Mouse (Mus musculus) limb, embryonic 15.5 days (tissue): ENCODE measurements around the gene Urm1. TPM values are rescaled to one million over a fixed set of nuclear protein-coding genes. Genes with fewer than 3 reads are reported as not detected.
"Not testable (repeated sequence)": the region's sequence is repeated elsewhere in the genome, so short reads cannot be mapped to it uniquely, and the experiment has no call there.

ENCODE experiments used
- ATAC-seq: fragments of 200-750 bp; cut with Nextera tagmentation; 2 replicates; pipeline ENCODE4 v1.8.0; 2017; ENCODE audit warnings: low read depth, moderate TSS enrichment; ENCODE audit not compliant: insufficient number of reproducible peaks, low FRiP score, low TSS enrichment
- H3K27ac ChIP-seq: fragments of 300-500 bp; sonication (generic); 2 replicates; pipeline ENCODE4 v1.5.1; 2015; ENCODE audit warnings: moderate library complexity, mild to moderate bottlenecking, inconsistent platforms
- H3K27me3 ChIP-seq: fragments of 300-500 bp; sonication (generic); 2 replicates; pipeline ENCODE4 v1.6.1; 2015; ENCODE audit warnings: inconsistent platforms
- H3K36me3 ChIP-seq: fragments of 300-500 bp; sonication (generic); 2 replicates; pipeline ENCODE4 v1.6.1; 2015; ENCODE audit warnings: inconsistent platforms
- H3K4me1 ChIP-seq: fragments of 300-500 bp; sonication (generic); 2 replicates; pipeline ENCODE4 v1.6.1; 2015; ENCODE audit warnings: inconsistent platforms
- H3K4me2 ChIP-seq: fragments of 300-500 bp; sonication (generic); 2 replicates; pipeline ENCODE4 v1.6.1; 2015; ENCODE audit warnings: mild to moderate bottlenecking, inconsistent platforms
- H3K4me3 ChIP-seq: fragments of 300-500 bp; sonication (generic); 2 replicates; pipeline ENCODE4 v1.5.1; 2015; ENCODE audit warnings: mild to moderate bottlenecking, inconsistent platforms
- H3K9ac ChIP-seq: fragments of 300-500 bp; sonication (generic); 2 replicates; pipeline ENCODE4 v1.6.1; 2015; ENCODE audit warnings: inconsistent platforms
- H3K9me3 ChIP-seq: fragments of 300-500 bp; sonication (generic); 2 replicates; pipeline ENCODE4 v1.6.1; 2016; ENCODE audit warnings: inconsistent platforms
- WGBS: fragments of 180-500 bp; shearing (Covaris S2); methylation state at CpG from one replicate; pipeline ENCODE4 v1.1.7; 2015; 5-methylcytosine and 5-hydroxymethylcytosine counted together
- microRNA-seq: library from miRNA; unstranded; fragments of <30 nt; microRNA quantifications from one replicate; pipeline ENCODE4, GENCODE M21; 2016
- polyA plus RNA-seq: library from polyadenylated mRNA; unstranded; fragments of >200 nt; fragmentation: Nextera tagmentation; extraction: Ambion mirVana; gene quantifications from 2 replicates; pipeline ENCODE4 v1.2.1, GENCODE M21; 2015

Gene Urm1
- polyA plus RNA-seq, 1 experiment from 2014 or later: 24.4 TPM

- H3K36me3 ChIP-seq: peaks cover 62% of the 10 kb centered on the region
- H3K4me1 ChIP-seq: no peaks in the 10 kb centered on the region
- WGBS: 80% methylated on average over 4 of the region's 4 CpGs
- ATAC-seq: no peak
- no peak overlapping the region for H3K27ac ChIP-seq
- H3K9me3 ChIP-seq: no peaks in the 10 kb centered on the region
- no peak overlapping the region for H3K4me3 ChIP-seq
- no peaks in the 10 kb centered on the region for H3K27me3 ChIP-seq
- no peak overlapping the region for H3K9ac ChIP-seq
- no peak overlapping the region for H3K4me2 ChIP-seq
Observed at GRCm38 (mm10) chr2:29878061-29878460, 58.2 kb downstream of the Urm1 start.

GRCm38 (mm10) chr2:29879191-29879590 lies 59.3 kb downstream of the Urm1 start:
- Histone ChIP-seq H3K4me3 (no peak overlapping the region), H3K27me3 (no peaks in the 10 kb centered on the region), H3K9me3 (no peaks in the 10 kb centered on the region), H3K4me2 (no peak overlapping the region), H3K9ac (no peak overlapping the region), H3K36me3 (peaks cover 53% of the 10 kb centered on the region), H3K4me1 (no peaks in the 10 kb centered on the region), H3K27ac (no peak overlapping the region)
- 69% methylated on average over 8 of the region's 8 CpGs for WGBS
- ATAC-seq: no peak

- Histone ChIP-seq H3K4me2 (no peak overlapping the region), H3K9ac (no peak overlapping the region), H3K27ac (no peak overlapping the region), H3K36me3 (peaks cover 46% of the 10 kb centered on the region), H3K27me3 (no peaks in the 10 kb centered on the region), H3K4me3 (no peak overlapping the region), H3K9me3 (no peaks in the 10 kb centered on the region), H3K4me1 (no peaks in the 10 kb centered on the region)
- WGBS: 69% methylated on average over 17 of the region's 17 CpGs
- no peak for ATAC-seq
Observed at GRCm38 (mm10) chr2:29879964-29880830, 60.3 kb downstream of the Urm1 start.

- WGBS: 81% methylated on average over 9 of the region's 9 CpGs
- not testable (repeated sequence) for H3K9me3 ChIP-seq, ATAC-seq, H3K36me3 ChIP-seq, H3K9ac ChIP-seq, H3K4me3 ChIP-seq, H3K27ac ChIP-seq, H3K27me3 ChIP-seq, H3K4me2 ChIP-seq
- peaks cover 17% of the 10 kb centered on the region for H3K4me1 ChIP-seq
Observed at GRCm38 (mm10) chr2:29886659-29887292, 66.9 kb downstream of the Urm1 start.

- peak within 1 kb of the TSS; percentile 100 for H3K4me3 ChIP-seq
- WGBS: under 1% methylated on average over 70 of the region's 70 CpGs
- H3K9me3 ChIP-seq: no peaks in the 10 kb centered on the region
- H3K4me2 ChIP-seq: peak within 1 kb of the TSS; percentile 98
- peak within 1 kb of the TSS; percentile 90 for H3K27ac ChIP-seq
- peaks cover 25% of the 10 kb centered on the region for H3K36me3 ChIP-seq
- no peaks in the 10 kb centered on the region for H3K27me3 ChIP-seq
- peak; percentile 90 for ATAC-seq
- H3K9ac ChIP-seq: peak within 1 kb of the TSS; percentile 87
- peaks cover 17% of the 10 kb centered on the region for H3K4me1 ChIP-seq
Observed at GRCm38 (mm10) chr2:29889066-29889944, 69.4 kb downstream of the Urm1 start, which contains the start of gene Odf2. Gene Odf2, plus strand, starts transcription at chr2:29889221.

- Histone ChIP-seq H3K27me3 (no peaks in the 10 kb centered on the region), H3K4me3 (peak overlapping the region; percentile 100), H3K9ac (peak overlapping the region; percentile 87), H3K36me3 (peaks cover 34% of the 10 kb centered on the region), H3K9me3 (no peaks in the 10 kb centered on the region), H3K27ac (peak overlapping the region; percentile 90), H3K4me2 (peak overlapping the region; percentile 98), H3K4me1 (peaks cover 17% of the 10 kb centered on the region)
- ATAC-seq: peak; percentile 78
- WGBS: under 1% methylated on average over 56 of the region's 61 CpGs
Observed at GRCm38 (mm10) chr2:29889991-29890833, 70.3 kb downstream of the Urm1 start.

GRCm38 (mm10) chr2:29891773-29892172 lies 71.9 kb downstream of the Urm1 start:
- H3K27ac ChIP-seq: no peak overlapping the region
- H3K27me3 ChIP-seq: no peaks in the 10 kb centered on the region
- H3K4me3 ChIP-seq: no peak overlapping the region
- no peak for ATAC-seq
- 93% methylated on average over 6 of the region's 6 CpGs for WGBS
- no peak overlapping the region for H3K9ac ChIP-seq
- H3K4me2 ChIP-seq: no peak overlapping the region
- H3K9me3 ChIP-seq: no peaks in the 10 kb centered on the region
- H3K36me3 ChIP-seq: peaks cover 47% of the 10 kb centered on the region
- peaks cover 17% of the 10 kb centered on the region for H3K4me1 ChIP-seq

Small RNAs within 50 kb of the gene (microRNA-seq; reads per million reads assigned to microRNA genes)
- gene Mir219a-2: not detected
- not detected for gene Mir219b

Other genes with a start within 250 kb of the Urm1 start
- gene Rapgef1, start 200.4 kb upstream of the Urm1 start, polyA plus RNA-seq: 15.9 and 17.1 TPM in 2 replicates
- gene Gm13420, start 68.4 kb upstream of the Urm1 start, polyA plus RNA-seq: not detected in 2 replicates
- 0.33 TPM in 1 of 2 replicates, not detected in the other for gene Gm13547, start 60.8 kb upstream of the Urm1 start, polyA plus RNA-seq
- 25.4 and 26.7 TPM in 2 replicates for gene Coq4, start 32.6 kb upstream of the Urm1 start, polyA plus RNA-seq
- 32.1 and 33.9 TPM in 2 replicates for gene Trub2, start 31.6 kb upstream of the Urm1 start, polyA plus RNA-seq
- 19.1 and 22.2 TPM in 2 replicates for gene Slc27a4, start 17.4 kb upstream of the Urm1 start, polyA plus RNA-seq
- 53.1 and 64.1 TPM in 2 replicates for gene Cercam, start 49.1 kb downstream of the Urm1 start, polyA plus RNA-seq
- gene Odf2, start 69.1 kb downstream of the Urm1 start, polyA plus RNA-seq: 49.6 and 52.1 TPM in 2 replicates
- gene Gle1, start 115.4 kb downstream of the Urm1 start, polyA plus RNA-seq: 58.0 and 59.5 TPM in 2 replicates
- 89.3 and 95.5 TPM in 2 replicates for gene Sptan1, start 145.5 kb downstream of the Urm1 start, polyA plus RNA-seq
- gene Wdr34, start 228.8 kb downstream of the Urm1 start, polyA plus RNA-seq: 36.7 and 37.0 TPM in 2 replicates
- 323 and 361 TPM in 2 replicates for gene Set, start 237.3 kb downstream of the Urm1 start, polyA plus RNA-seq